Mouse (Mus musculus) adipocyte (in vitro differentiated cells): ENCODE results near the gene Cst3.

Source experiments
- DNase-seq: peaks from one replicate; pipeline ENCODE4 v3.0.0-alpha.2; 2016; ENCODE audit warnings: low spot score

Cst3 gene

DNA sequence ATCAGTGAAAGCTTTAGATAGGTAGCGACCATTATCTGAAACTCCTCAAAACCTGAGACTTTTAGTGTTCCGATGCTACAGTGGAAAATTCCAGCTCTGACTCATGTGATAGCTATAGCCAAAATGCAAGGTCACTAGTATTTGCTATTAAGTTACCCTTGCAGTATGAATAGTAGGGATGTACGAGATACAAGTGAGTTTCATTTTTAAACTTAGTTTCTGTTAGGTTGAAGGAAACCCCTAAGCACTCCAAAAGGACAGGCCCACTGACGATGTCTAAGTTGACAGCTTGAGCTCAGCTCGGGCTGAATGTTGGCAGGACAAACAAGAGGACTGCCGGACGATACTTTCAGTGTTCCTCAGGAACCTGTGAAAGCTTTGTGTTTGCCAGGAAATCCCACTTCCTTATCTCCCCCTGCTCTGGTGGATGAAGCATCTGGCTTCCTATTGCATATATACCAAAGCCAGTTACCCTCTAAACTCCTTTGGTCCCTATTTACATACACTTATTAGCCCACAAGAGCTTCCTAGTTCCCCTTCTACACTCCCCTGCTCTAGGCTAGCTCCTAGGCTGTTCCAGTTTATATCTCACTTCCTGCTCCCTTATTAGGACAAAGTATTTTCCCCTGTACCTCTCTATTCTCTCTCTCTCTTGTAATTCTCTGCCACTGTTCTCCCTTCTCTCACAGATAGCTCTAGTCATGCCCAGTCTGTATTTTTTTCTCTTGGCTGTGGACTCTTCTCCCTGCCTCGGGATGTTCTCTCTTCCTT is 18.7 kb downstream of the Cst3 start:
- peak; percentile 59 for DNase-seq

DNA sequence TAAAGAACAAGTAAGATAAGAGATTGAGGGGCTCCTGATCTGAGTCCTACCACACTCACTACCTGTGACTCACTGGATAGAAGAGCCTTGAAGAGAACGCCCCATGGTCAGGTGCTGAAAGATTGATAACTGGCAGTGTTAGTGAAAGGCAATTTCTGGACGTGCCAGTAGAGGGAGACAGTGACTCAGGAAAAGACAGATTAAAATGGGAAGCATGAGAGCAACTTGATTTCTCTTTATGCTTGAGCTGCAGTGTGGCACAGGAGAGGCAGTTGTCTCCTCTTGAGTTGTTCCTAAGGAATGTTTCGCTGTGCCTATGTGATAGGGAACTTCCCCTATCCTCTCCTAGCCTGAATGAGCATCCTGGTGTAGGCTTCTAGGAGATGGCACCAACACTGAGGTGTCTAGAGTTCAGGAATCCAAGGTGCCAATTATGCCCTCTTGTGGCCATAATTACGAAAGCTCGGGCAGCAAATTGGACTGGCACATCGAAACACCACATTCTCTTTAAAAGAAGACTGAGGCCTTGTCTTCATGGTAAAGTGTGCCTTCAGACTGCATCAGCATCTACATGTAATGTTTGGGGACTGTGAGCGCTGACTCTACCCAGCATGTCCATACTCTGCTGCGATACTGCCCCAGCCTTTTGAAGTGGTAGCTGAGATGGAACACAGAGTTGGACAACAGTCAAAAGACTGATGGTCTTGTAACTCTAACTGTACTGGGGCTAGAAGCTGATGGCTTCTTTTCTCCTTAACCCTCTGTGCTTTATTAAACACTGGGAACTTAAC is 24.2 kb downstream of the Cst3 start:
- peak; percentile 93 for DNase-seq

DNA sequence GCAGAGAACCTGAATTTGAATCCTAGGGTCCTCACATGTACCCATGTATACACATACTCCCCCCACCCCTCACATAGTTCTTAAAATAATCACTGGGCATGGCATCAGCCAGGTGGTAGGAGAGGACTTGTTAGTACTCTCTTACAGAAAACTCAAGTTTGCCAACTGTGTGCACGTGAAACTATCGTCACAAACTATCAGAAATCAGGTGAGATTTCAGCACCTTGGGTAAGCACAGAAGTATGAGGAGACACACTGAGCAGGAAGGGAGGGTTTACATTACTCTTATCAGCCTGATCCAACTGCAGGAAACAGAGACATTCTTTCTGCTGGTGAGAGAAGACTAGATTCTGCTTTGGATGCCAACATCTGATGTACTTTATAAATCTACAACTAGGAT is 36.3 kb downstream of the Cst3 start:
- DNase-seq: no peak

DNA sequence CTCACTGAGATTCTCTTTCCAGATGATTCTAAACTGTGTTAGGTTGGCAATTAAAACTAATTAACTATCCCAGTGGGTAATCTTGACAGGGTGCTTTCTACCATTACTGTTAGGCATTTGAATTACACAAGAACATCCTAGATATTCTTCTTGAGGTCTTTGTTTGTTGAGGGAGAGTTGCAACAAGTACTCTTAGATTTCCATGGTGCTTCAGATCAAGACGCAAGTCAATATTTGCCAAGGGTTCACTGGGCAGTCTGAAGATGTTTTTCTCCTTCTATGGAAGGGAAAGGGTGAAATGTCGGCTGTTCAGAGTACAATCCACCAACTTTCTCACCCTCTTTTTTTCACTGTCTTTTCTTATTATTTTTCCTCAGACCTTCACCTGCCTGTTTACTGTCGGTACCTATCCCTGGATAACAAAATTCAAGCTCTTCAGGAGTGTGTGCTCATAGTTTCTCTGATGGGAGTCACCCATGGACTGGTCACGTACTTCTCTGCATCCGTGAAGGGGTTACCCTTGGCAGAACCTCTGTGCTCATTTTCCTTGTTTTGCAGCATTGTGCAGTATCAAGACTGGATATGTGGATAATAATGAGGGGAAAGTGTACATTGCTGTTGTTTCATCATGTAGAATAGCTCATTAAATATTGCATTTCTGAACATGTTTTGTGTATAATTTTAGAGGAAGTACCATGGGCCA is 37.3 kb downstream of the Cst3 start:
- no peak for DNase-seq

GRCm38 (mm10) chr2:148834912-148835311 is 40.6 kb downstream of the Cst3 start, which contains the start of gene Cst9:
TSS of gene Cst9 (plus strand) at chr2:148835147.
- no peak for DNase-seq

DNA sequence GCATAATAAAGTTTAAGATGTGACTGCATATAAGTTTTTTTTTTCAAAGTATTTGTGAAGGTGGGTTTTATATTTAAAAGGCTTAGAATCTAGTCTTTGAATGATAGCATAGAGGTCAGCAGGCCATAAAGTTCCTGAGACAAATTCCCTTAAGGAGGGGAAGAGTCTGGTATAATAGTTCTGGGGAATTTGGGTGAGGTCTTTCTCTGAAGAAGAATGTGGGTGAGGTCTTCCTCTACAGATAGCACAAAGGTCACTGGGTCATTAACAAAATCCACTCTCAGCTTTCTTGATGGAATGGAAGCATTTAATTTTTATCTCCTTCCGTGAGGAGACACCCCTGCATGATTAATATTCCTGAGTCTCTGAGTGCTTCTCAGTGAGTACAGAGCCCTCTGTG is 49.5 kb downstream of the Cst3 start:
- DNase-seq: no peak
